Comparison of ENCODE assay signal across 13 mouse cellular contexts in the genomic region with DNA sequence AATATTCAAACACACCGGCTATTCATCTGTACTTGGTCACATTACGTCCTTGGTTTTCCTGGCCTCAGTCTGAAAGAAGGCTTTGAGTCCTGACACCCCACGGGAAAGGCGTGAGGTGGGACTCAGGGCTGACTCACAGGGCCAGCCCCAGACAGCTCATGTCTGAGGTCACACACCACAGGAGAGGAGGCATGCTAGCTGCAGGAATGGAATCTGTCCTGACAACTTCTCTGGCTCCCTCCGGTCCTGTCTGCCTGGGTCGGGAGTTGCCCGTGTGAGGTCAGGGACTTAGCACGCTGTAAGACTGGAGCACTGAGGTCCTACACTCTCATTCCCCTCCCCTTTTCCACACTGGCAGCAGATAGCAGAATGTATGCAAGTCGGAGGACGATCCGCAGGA. TPM values are rescaled to one million over a fixed set of nuclear protein-coding genes. Genes with fewer than 3 reads are reported as not detected.
A peak's percentile ranks its signal among the peaks of the same experiment; 100 is the strongest.
DNase-seq lines count a peak whose midpoint lies in the region; ATAC-seq and TF ChIP-seq lines count a peak whose summit lies in the region.
"Had no signal": no experiment of that assay in that cellular context is flagged by ENCODE, and none has a peak within 500 bp of the region (broad histone marks: within the 10 kb centered on the region; RNA-seq: fewer than 3 reads in every experiment).

No protein-coding gene starts in this region.

- H3K36me3 ChIP-seq in heart, embryonic 13.5 days = no peaks in the 10 kb centered on the region
- no peaks in the 10 kb centered on the region for H3K36me3 ChIP-seq in hindbrain, embryonic 11.5 days (ENCODE audit: control insufficient read depth, insufficient read depth, low read length)

- no peaks in the 10 kb centered on the region for H3K9me3 ChIP-seq in heart, embryonic 13.5 days
- no peaks in the 10 kb centered on the region for H3K9me3 ChIP-seq in hindbrain, embryonic 11.5 days (ENCODE audit: control insufficient read depth, low read length)

- H3K9ac ChIP-seq in heart, embryonic 13.5 days = 0 out of 2 replicates have a peak overlapping the region, but pooled peaks have one; percentile 50
- H3K9ac ChIP-seq in hindbrain, embryonic 11.5 days (ENCODE audit: low read depth, low read length) = no peak overlapping the region
- H3K9ac ChIP-seq: hindbrain, embryonic 14.5 days; liver, postnatal 0 days had no signal

- 41% methylated on average over 11 of the region's 11 CpGs for WGBS in heart, embryonic 13.5 days
- WGBS in hindbrain, embryonic 11.5 days = 70% methylated on average over 11 of the region's 11 CpGs

- TF ChIP-seq CTCF in embryonic fibroblast, embryonic 13.5 days (IDR thresholded peaks at IDR 0.05; ENCODE audit: borderline replicate concordance, insufficient read depth, low read length) = no peak

- peak overlapping the region; percentile 22; the same call in 1 of the 2 replicates for H3K4me2 ChIP-seq in heart, embryonic 13.5 days
- no peak overlapping the region for H3K4me2 ChIP-seq in hindbrain, embryonic 11.5 days (replicated peaks; ENCODE audit: low read depth, low read length)
- H3K4me2 ChIP-seq: hindbrain, embryonic 14.5 days had no signal

- H3K27ac ChIP-seq in heart, embryonic 13.5 days (replicated peaks) = no peak overlapping the region
- peak overlapping the region; percentile 19 for H3K27ac ChIP-seq in embryonic fibroblast, embryonic 13.5 days (ENCODE audit: insufficient read depth, low read length)
- H3K27ac ChIP-seq in hindbrain, embryonic 11.5 days (ENCODE audit: low read depth, low read length) = no peak overlapping the region
- H3K27ac ChIP-seq: hindbrain, embryonic 14.5 days had no signal

- no peak for DNase-seq in heart, postnatal 25 days (ENCODE audit: low spot score)
- peak; percentile 56 for DNase-seq in ES-CJ7 (ENCODE audit: low read depth, low spot score)
- DNase-seq in kidney, postnatal 25 days = peak; percentile 59 to 85
- no peak for DNase-seq in B cell, adult 2 months
- no peak for DNase-seq in hindbrain, embryonic 11.5 days (ENCODE audit: low spot score)
- DNase-seq in yolk sac, embryonic 10.5 days (ENCODE audit: low spot score) = no peak
- DNase-seq: cerebellum, adult 18-20 months; gastrocnemius, postnatal 14 days; liver, postnatal 0 days had no signal

- 0 out of 2 replicates have a peak, but pooled peaks have one; percentile 31 for ATAC-seq in heart, embryonic 13.5 days (ENCODE audit: extremely low read depth, insufficient number of reproducible peaks, low FRiP score, low TSS enrichment)
- no peak for ATAC-seq in hindbrain, embryonic 11.5 days (ENCODE audit: low FRiP score)
- ATAC-seq: liver, postnatal 0 days had no signal

- H3K27me3 ChIP-seq in heart, embryonic 13.5 days (replicated peaks) = no peaks in the 10 kb centered on the region
- H3K27me3 ChIP-seq in hindbrain, embryonic 11.5 days (ENCODE audit: control insufficient read depth, insufficient read depth, low read length) = no peaks in the 10 kb centered on the region
- H3K27me3 ChIP-seq: CH12.LX had no signal

- H3K4me1 ChIP-seq in heart, embryonic 13.5 days = peaks cover 15% of the 10 kb centered on the region
- peaks cover 2% of the 10 kb centered on the region; the same call in 1 of the 2 replicates for H3K4me1 ChIP-seq in embryonic fibroblast, embryonic 13.5 days (ENCODE audit: control insufficient read depth, insufficient read depth, low read length)
- H3K4me1 ChIP-seq in hindbrain, embryonic 11.5 days (replicated peaks; ENCODE audit: control insufficient read depth, insufficient read depth, low read length) = peaks cover 3% of the 10 kb centered on the region

- intact Hi-C loops in heart, postnatal 25 days (cut with DNase I) = no loop called here

- TF ChIP-seq POLR2A in embryonic fibroblast, embryonic 13.5 days (IDR thresholded peaks at IDR 0.05; ENCODE audit: low read depth, low read length) = no peak

- H3K4me3 ChIP-seq in heart, embryonic 13.5 days = no peak overlapping the region
- no peak overlapping the region for H3K4me3 ChIP-seq in embryonic fibroblast, embryonic 13.5 days (ENCODE audit: insufficient read depth, low read length)
- H3K4me3 ChIP-seq in hindbrain, embryonic 11.5 days (ENCODE audit: low read depth, low read length) = no peak overlapping the region

RNA-seq across cellular contexts. Expression of a gene that starts 5.5 kb away (rescaled TPM):
- 25.7 and 28.0 TPM in 2 replicates for polyA plus RNA-seq in heart, embryonic 13.5 days (2015; fragmentation: Nextera tagmentation; extraction: Ambion mirVana)
- 10 to 100 TPM; 52.9 to 54.3 TPM for total RNA-seq in heart, postnatal 25 days (2021)
- polyA plus RNA-seq in embryonic fibroblast, embryonic 13.5 days (2011; ENCODE audit: insufficient read length, low read depth, missing spikeins) = 89.5 and 89.9 TPM in 2 replicates
- 76.6 and 76.8 TPM in 2 replicates for polyA plus RNA-seq in hindbrain, embryonic 11.5 days (2014; fragmentation: Nextera tagmentation; extraction: Ambion mirVana)

RNA-seq across cellular contexts. Expression of a gene that starts 31.0 kb away (rescaled TPM):
- polyA plus RNA-seq in heart, embryonic 13.5 days (2015; fragmentation: Nextera tagmentation; extraction: Ambion mirVana) = 389 and 441 TPM in 2 replicates
- total RNA-seq in heart, postnatal 25 days (2021) = 100 to 1,000 TPM; 140 to 145 TPM
- 357 and 363 TPM in 2 replicates for polyA plus RNA-seq in embryonic fibroblast, embryonic 13.5 days (2011; ENCODE audit: insufficient read length, low read depth, missing spikeins)
- 695 and 707 TPM in 2 replicates for polyA plus RNA-seq in hindbrain, embryonic 11.5 days (2014; fragmentation: Nextera tagmentation; extraction: Ambion mirVana)

Comparison
In these comparisons a context has a peak if more than half of its experiments do, and no peak if none do; other contexts are left out.
1. DNase-seq: peak in ES-CJ7 (single experiment) and kidney, postnatal 25 days (2 of 2); none in heart, postnatal 25 days (single experiment), B cell, adult 2 months (0 of 2), hindbrain, embryonic 11.5 days (single experiment) and yolk sac, embryonic 10.5 days (single experiment).